Mouse (Mus musculus) CD8-positive naive resting alpha-beta T cell, adult 57 days (primary cell): ENCODE results near the gene Pcdh20. TPM values are rescaled to one million over a fixed set of nuclear protein-coding genes. Genes with fewer than 3 reads are reported as not detected.

ENCODE experiments used
- total RNA-seq: library from RNA; stranded (reverse); gene quantifications from one replicate; pipeline ENCODE4 v1.2.4, GENCODE M21; 2023

Gene Pcdh20
- total RNA-seq: not detected

DNA sequence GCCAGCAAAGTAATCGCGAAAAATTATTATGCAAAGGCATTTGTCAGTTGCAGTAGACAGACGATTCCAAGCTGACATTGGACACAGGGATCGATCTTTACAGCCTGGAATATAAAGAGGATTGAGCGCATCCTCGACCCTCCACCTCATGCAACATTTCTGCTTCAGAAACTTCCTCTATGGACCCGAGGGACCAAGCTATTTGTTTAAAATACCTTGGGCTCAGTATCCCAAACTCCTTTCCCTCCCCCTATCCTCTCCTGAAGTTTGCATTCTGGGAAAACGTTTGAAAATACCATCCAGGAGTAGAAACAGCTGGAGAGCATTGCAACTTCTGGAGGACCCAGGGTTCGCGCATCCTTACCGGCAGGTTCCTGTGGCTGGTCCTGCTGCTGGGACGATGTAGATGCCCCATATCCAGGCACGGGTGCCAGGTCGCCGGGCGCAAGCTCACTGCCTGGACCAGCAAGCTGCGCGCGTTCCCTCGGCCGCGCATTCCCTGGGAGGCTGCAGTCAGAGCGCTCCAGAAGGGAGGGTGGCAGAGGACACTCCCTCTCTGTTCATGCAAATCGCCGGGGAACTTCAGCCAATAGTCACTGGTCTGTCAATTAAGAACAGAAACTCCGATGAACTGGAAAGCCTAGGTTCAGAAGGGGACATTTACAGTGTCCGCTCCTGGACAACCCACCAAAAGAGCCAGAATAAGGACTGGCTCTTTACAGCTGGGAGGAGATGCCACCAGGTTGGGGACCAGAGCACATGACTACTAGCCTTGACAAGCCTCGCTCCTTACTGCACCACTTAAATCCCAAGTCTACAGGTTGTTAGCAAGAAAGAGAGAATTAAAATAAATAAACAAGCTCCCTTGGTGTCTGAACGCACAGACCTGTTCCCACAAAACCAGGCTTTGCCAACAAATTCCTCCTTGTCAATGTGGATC, at the start of gene Pcdh20:
Gene Pcdh20, minus strand, starts transcription at position 902 of the 940 bp plus-strand sequence.

